Mouse (Mus musculus): ENCODE measurements at regions not wholly inside any gene's neighbourhood (a gene's known extent, or its start where the extent isn't known, plus 50 kb on each side); places are given as distances from the start of the nearest gene placed in this dataset.

DNA sequence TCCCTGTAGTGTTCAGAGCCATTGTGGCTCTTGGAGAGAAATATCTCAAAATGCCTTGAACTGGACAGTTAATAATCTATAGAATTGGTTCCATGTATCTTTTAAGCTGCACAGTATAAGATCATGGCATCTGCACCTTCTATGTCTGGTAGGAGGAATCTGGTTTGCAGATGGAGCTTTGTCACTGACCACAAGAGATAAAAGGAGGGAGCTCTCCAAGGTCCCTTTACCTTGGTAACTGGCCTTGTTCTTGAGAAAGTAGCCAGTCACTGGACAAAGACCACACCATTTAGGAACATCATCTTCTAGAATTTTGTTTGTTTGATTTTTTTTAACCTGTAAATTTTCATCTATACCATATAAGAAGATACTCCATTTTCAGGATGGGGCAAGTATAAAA, 52.5 kb upstream of the Plcb4 start:
- no peak for DNase-seq (ENCODE audit: low spot score in 2 of 2)

Measured in layer of hippocampus, adult 18-20 months (tissue).